Comparison of ENCODE assay signal across 28 mouse cellular contexts in genomic region chr3:158310391-158310790, GRCm38 (mm10).
DNase-seq lines count a peak whose midpoint lies in the region; ATAC-seq and TF ChIP-seq lines count a peak whose summit lies in the region.
"Had no signal": no experiment of that assay in that cellular context is flagged by ENCODE, and none has a peak within 500 bp of the region (broad histone marks: within the 10 kb centered on the region; RNA-seq: fewer than 3 reads in every experiment).

No protein-coding gene starts in this region.

- H3K27ac ChIP-seq in layer of hippocampus, adult 2 months = 0 out of 2 replicates have a peak overlapping the region, but pooled peaks have one; percentile 5
- no peak overlapping the region for H3K27ac ChIP-seq in forebrain, embryonic 12.5 days
- peak overlapping the region; percentile 39; the same call in 1 of the 2 replicates for H3K27ac ChIP-seq in forebrain, embryonic 15.5 days (replicated peaks)
- H3K27ac ChIP-seq in midbrain, embryonic 11.5 days (ENCODE audit: low read depth, low read length) = no peak overlapping the region
- no peak overlapping the region for H3K27ac ChIP-seq in midbrain, embryonic 13.5 days
- H3K27ac ChIP-seq: embryonic facial prominence, embryonic 12.5 days; embryonic facial prominence, embryonic 15.5 days; heart, embryonic 15.5 days; hindbrain, embryonic 10.5 days; hindbrain, embryonic 13.5 days; intestine, embryonic 15.5 days had no signal

- WGBS in forebrain, embryonic 12.5 days = 34% methylated on average over 2 of the region's 2 CpGs
- WGBS in forebrain, embryonic 15.5 days = 12% methylated on average over 2 of the region's 2 CpGs
- 81% methylated on average over 2 of the region's 2 CpGs for WGBS in midbrain, embryonic 11.5 days
- 68% methylated on average over 2 of the region's 2 CpGs for WGBS in midbrain, embryonic 13.5 days

- no peak for DNase-seq in layer of hippocampus, adult 2 months (ENCODE audit: low spot score in 2 of 2)
- no peak for DNase-seq in layer of hippocampus, adult 9-10 months (ENCODE audit: low spot score)
- no peak for DNase-seq in midbrain, embryonic 11.5 days (ENCODE audit: low spot score, missing footprints)
- DNase-seq: adrenal gland, adult 2 months; adrenal gland, postnatal 14 days; cerebellum, adult 18-20 months; cerebellum, adult 9-10 months; cerebellum, postnatal 14 days; gastrocnemius, postnatal 10 days; gastrocnemius, postnatal 36 days; heart, adult 18-20 months; heart, postnatal 10 days; heart, postnatal 36 days; kidney, adult 11 months; kidney, adult 8-10 months had no signal

- no peak overlapping the region for H3K9ac ChIP-seq in forebrain, embryonic 12.5 days
- no peak overlapping the region for H3K9ac ChIP-seq in forebrain, embryonic 15.5 days (replicated peaks)
- H3K9ac ChIP-seq in midbrain, embryonic 11.5 days (ENCODE audit: low read length) = no peak overlapping the region
- no peak overlapping the region for H3K9ac ChIP-seq in midbrain, embryonic 13.5 days (replicated peaks)
- H3K9ac ChIP-seq: embryonic facial prominence, embryonic 12.5 days; embryonic facial prominence, embryonic 15.5 days; heart, embryonic 12.5 days; heart, embryonic 15.5 days; hindbrain, embryonic 13.5 days; intestine, embryonic 15.5 days had no signal

- TF ChIP-seq CTCF in layer of hippocampus, adult 2 months (conservative IDR thresholded peaks at IDR 0.05) = peak; percentile 28; the same call in 1 of the 2 replicates

- H3K36me3 ChIP-seq in forebrain, embryonic 12.5 days (replicated peaks) = no peaks in the 10 kb centered on the region
- H3K36me3 ChIP-seq in forebrain, embryonic 15.5 days = no peaks in the 10 kb centered on the region
- H3K36me3 ChIP-seq in midbrain, embryonic 11.5 days (ENCODE audit: control insufficient read depth, insufficient read depth, low read length) = no peaks in the 10 kb centered on the region
- no peaks in the 10 kb centered on the region for H3K36me3 ChIP-seq in midbrain, embryonic 13.5 days
- H3K36me3 ChIP-seq: embryonic facial prominence, embryonic 12.5 days; embryonic facial prominence, embryonic 15.5 days; heart, embryonic 12.5 days; heart, embryonic 15.5 days; hindbrain, embryonic 10.5 days; hindbrain, embryonic 13.5 days; intestine, embryonic 15.5 days had no signal

- H3K4me1 ChIP-seq in forebrain, embryonic 12.5 days = no peaks in the 10 kb centered on the region
- peaks cover 11% of the 10 kb centered on the region for H3K4me1 ChIP-seq in forebrain, embryonic 15.5 days
- no peaks in the 10 kb centered on the region for H3K4me1 ChIP-seq in midbrain, embryonic 11.5 days (ENCODE audit: control insufficient read depth, insufficient read depth, low read length)
- 0 out of 2 replicates have a peak, but pooled peaks cover 3% of the 10 kb centered on the region for H3K4me1 ChIP-seq in midbrain, embryonic 13.5 days (replicated peaks)
- H3K4me1 ChIP-seq: embryonic facial prominence, embryonic 12.5 days; embryonic facial prominence, embryonic 15.5 days; heart, embryonic 12.5 days; heart, embryonic 15.5 days; hindbrain, embryonic 10.5 days; hindbrain, embryonic 13.5 days; intestine, embryonic 15.5 days had no signal

- no peaks in the 10 kb centered on the region for H3K9me3 ChIP-seq in forebrain, embryonic 12.5 days
- no peaks in the 10 kb centered on the region for H3K9me3 ChIP-seq in forebrain, embryonic 15.5 days
- no peaks in the 10 kb centered on the region for H3K9me3 ChIP-seq in midbrain, embryonic 11.5 days (ENCODE audit: control insufficient read depth, low read length)
- H3K9me3 ChIP-seq in midbrain, embryonic 13.5 days = no peaks in the 10 kb centered on the region
- H3K9me3 ChIP-seq: embryonic facial prominence, embryonic 12.5 days; embryonic facial prominence, embryonic 15.5 days; heart, embryonic 12.5 days; heart, embryonic 15.5 days; hindbrain, embryonic 10.5 days; hindbrain, embryonic 13.5 days; intestine, embryonic 15.5 days had no signal

- H3K27me3 ChIP-seq in forebrain, embryonic 12.5 days = no peaks in the 10 kb centered on the region
- no peaks in the 10 kb centered on the region for H3K27me3 ChIP-seq in forebrain, embryonic 15.5 days
- no peaks in the 10 kb centered on the region for H3K27me3 ChIP-seq in midbrain, embryonic 11.5 days (ENCODE audit: control insufficient read depth, insufficient read depth, low read length)
- H3K27me3 ChIP-seq in midbrain, embryonic 13.5 days = no peaks in the 10 kb centered on the region
- H3K27me3 ChIP-seq: embryonic facial prominence, embryonic 12.5 days; embryonic facial prominence, embryonic 15.5 days; heart, embryonic 12.5 days; heart, embryonic 15.5 days; hindbrain, embryonic 13.5 days; intestine, embryonic 15.5 days had no signal

- peak; percentile 79; the same call in 1 of the 2 replicates for ATAC-seq in forebrain, embryonic 12.5 days (ENCODE audit: low FRiP score)
- peak; percentile 94 for ATAC-seq in forebrain, embryonic 15.5 days (replicated peaks)
- ATAC-seq in granulocyte monocyte progenitor cell, adult 5-6 weeks (replicated peaks; ENCODE audit: poor library complexity, severe bottlenecking) = no peak
- no peak for ATAC-seq in midbrain, embryonic 11.5 days (ENCODE audit: low FRiP score)
- ATAC-seq in midbrain, embryonic 13.5 days = no peak; the same call in 1 of the 2 replicates
- ATAC-seq: CD4-positive, CD25-positive, alpha-beta regulatory T cell, adult 4 months; hindbrain, embryonic 16.5 days; intestine, embryonic 15.5 days had no signal

- H3K4me2 ChIP-seq in forebrain, embryonic 12.5 days = no peak overlapping the region
- H3K4me2 ChIP-seq in forebrain, embryonic 15.5 days (replicated peaks) = no peak overlapping the region
- no peak overlapping the region for H3K4me2 ChIP-seq in midbrain, embryonic 11.5 days
- H3K4me2 ChIP-seq in midbrain, embryonic 13.5 days (replicated peaks) = no peak overlapping the region
- H3K4me2 ChIP-seq: embryonic facial prominence, embryonic 12.5 days; embryonic facial prominence, embryonic 15.5 days; heart, embryonic 12.5 days; heart, embryonic 15.5 days; hindbrain, embryonic 13.5 days; intestine, embryonic 15.5 days had no signal

- no peak overlapping the region for H3K4me3 ChIP-seq in layer of hippocampus, adult 2 months
- H3K4me3 ChIP-seq in forebrain, embryonic 12.5 days (replicated peaks) = no peak overlapping the region
- no peak overlapping the region for H3K4me3 ChIP-seq in forebrain, embryonic 15.5 days
- H3K4me3 ChIP-seq in midbrain, embryonic 11.5 days (ENCODE audit: low read depth, low read length) = no peak overlapping the region
- H3K4me3 ChIP-seq in midbrain, embryonic 13.5 days (replicated peaks) = no peak overlapping the region
- H3K4me3 ChIP-seq: embryonic facial prominence, embryonic 12.5 days; embryonic facial prominence, embryonic 15.5 days; heart, embryonic 12.5 days; heart, embryonic 15.5 days; hindbrain, embryonic 10.5 days; hindbrain, embryonic 13.5 days; intestine, embryonic 15.5 days had no signal

Comparison
In these comparisons a context has a peak if more than half of its experiments do, and no peak if none do; other contexts are left out.
1. H3K27ac ChIP-seq: peak in layer of hippocampus, adult 2 months (single experiment) and forebrain, embryonic 15.5 days (single experiment); none in forebrain, embryonic 12.5 days (single experiment), midbrain, embryonic 11.5 days (single experiment) and midbrain, embryonic 13.5 days (single experiment).
2. ATAC-seq: peak in forebrain, embryonic 12.5 days (single experiment) and forebrain, embryonic 15.5 days (single experiment); none in granulocyte monocyte progenitor cell, adult 5-6 weeks (single experiment), midbrain, embryonic 11.5 days (single experiment) and midbrain, embryonic 13.5 days (single experiment).